Mouse (Mus musculus) megakaryocyte, adult 5-6 weeks (primary cell): ENCODE results near the gene Treml4. TPM values are rescaled to one million over a fixed set of nuclear protein-coding genes. Genes with fewer than 3 reads are reported as not detected.

Source experiments
- ATAC-seq: 2 replicates; pipeline ENCODE4 v1.8.0; 2016; ENCODE audit warnings: mild to moderate bottlenecking, inconsistent platforms; ENCODE audit not compliant: poor library complexity, severe bottlenecking
- total RNA-seq, 2 experiments: library from RNA; stranded (forward) in 1 of 2; stranded (reverse) in 1 of 2; fragments of 153-499, 151-499 nt in 1 of 2; fragments of 221-1000, 200-1000 nt in 1 of 2; gene quantifications; 2 replicates each; pipeline versions ENCODE4 v1.2.3 to v1.2.4; 2015 to 2017

Gene Treml4
- total RNA-seq (2015), result 5.5 and 6.3 TPM in 2 replicates
- 15.4 and 20.2 TPM in 2 replicates for total RNA-seq (2017)

DNA sequence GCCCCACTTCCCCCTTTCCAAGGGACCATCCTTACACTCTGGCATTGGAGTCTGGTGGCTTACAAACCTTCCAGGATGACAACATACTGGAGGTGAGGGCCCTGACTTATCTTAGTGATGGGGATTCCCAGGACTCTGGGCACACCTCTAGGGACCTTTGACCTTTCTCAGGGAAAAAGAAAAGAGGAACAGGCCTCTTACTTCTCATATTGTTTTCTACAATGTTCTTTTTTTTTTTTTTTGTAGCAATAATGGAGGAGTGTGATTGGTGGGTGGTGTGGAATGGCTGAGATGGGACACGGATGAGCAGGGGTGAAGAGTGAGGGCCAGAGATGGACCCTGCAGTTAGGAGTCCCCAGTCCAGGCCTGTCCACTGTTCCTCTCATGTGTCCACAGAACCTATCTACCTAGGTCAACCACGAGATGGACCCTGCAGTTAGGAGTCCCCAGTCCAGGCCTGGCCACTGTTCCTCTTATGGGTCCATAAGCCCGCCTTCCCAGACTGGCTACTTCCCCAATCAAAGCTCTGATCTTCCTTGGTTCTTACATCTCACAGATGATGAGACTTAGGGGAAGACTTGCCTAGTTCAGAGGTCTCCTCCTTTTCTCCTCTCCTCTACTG, at the start of gene Treml4:
Treml4 (plus strand) TSS at position 555 of the 622 bp plus-strand sequence.
- ATAC-seq, result peak; percentile 74

DNA sequence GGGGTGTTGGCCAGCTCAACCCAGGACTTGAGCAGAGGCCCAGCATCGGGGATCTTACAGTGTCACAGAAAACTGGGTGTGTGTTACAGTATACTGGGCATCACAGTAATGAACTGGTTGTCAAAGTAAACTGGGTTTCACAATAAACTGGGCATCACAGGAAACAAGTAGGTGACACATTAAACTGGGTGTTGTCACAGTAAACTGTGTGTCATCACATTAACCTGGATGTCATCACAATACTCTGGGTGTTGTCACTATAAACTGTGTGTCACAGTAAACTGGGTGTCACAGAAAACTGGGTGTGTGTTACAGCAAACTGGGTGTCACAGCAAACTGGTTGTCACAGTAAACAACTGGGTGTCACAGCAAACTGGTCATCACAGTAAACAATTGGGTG, 48.7 kb upstream of the Treml4 start:
- peak; percentile 90 for ATAC-seq

DNA sequence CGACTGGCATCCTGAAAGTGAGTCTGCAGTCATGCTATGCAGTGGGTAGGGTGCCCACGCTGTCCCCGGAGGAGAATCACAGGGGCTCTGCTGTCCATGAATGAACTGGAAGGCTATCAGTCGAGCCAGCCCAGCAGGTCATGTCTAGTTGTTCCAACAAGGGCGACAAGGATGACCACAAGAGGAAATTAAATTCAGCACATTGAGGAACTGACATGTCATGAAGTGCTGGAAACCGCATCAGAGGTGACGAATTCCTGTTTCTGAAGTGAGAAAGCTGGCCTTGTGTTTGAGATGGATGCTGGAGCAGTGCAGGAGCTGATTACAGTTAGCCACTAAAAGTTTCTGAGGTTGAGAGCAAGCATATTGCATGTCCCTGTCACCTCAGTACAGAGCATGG, 33.4 kb upstream of the Treml4 start:
- peak; percentile 56 for ATAC-seq

DNA sequence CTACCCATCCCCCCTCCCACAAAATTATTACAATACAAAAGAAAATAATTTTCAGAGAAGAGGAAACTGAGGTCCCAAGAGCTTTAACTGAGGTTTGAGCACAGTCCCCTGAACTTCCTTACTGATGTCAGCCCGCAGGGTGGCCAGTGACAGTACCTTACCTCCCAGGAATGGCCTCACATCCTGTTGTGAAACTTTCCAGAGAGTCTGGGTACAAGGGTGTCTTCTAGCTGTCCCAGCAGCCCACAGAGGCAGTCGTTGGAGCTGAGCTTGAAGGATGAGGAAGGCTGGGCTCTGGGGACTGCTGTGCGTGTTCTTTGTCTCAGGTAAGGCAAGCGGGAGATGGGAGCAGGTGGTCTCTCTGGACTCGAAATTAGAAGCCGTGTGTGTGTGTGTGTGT, 31.6 kb upstream of the Treml4 start, which contains the start of gene Trem1:
Trem1 (plus strand) TSS at position 251 of the 400 bp plus-strand sequence.
- ATAC-seq, result peak; percentile 86

DNA sequence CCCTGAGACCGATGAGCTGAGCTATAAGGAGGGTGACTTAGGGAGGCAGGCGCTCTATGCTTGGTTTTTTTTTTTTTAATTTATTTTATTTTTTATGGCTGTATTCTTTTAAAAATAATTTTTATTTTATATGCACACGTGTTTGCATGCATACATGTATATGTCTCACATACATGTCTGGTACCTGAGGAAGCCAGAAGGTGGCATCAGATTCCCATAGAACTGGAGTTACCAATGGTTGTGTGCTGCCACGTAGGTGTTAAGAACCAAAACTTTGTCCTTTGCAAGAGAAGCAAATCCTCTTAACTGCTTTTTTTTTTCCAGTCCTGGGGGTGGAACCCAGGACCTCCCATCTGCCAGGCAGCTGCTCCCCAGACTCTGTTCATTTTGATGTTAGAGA, 30.3 kb upstream of the Treml4 start:
- no peak for ATAC-seq

DNA sequence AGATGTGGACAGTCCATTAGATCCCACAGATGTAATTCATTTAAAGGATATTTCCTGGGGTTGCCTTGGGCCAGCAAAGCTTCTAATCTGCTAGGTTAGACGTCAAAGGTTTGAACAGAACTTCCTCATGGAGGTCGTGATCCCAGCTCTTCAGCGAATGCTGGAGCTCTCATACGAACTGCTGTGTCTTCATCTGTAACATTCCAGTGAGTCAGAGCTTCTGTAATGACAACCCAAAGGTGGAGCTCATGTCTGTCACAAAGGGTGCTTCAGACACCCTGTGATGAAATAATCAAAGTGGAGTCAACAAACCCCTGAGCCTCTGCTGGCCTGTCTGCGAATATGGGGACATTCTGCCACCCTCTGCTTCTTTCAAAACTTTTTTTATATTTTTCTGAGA, 29.5 kb upstream of the Treml4 start:
- ATAC-seq, result peak; percentile 22

DNA sequence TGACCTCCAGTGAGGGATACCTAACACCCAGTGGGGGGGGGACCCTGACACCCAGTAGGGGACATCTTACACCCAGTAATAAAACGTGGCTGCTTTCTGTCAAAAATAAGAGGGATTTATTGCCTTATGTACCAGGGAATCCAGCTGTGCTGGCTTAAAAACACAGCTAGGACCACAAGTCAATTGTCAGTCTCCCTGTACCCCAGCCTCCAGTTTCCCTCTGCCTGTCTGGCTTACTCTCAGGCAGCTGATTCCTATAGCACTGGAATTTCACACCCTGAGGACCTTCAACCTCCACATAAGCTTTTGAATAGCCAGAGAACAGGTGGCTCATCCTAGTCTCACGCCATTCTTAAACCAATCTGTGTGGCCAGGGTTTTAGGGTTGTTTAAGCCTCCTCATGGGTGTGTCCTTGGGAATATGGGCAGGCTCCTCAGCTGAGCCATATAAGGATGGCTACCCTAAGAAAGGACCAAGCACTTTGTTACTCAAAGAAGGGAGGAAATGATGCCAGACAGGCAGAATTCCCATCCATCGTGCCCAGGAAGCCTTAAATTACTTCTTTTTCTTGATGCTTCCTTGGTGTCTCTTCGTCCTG, 28.2 kb upstream of the Treml4 start:
- no peak for ATAC-seq

DNA sequence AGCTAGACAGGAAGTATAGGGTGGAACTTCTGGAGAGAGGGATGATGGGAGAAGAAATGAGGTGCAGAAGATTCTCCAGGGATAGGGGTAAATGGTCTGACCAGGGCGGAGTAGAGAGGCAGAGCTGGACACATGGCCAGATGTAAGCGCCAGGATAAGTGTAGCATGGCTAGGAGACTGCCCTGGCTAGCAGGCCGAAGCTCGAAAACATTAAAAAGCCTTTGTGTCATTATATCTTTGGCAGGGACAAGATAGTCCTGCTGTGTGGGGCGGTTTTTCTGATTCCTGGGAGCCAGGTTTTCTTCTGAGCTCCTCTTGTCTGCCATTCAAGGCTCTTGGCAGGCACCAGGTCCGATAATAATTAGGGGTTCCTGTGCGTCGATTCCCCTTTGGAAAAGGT, 26.5 kb upstream of the Treml4 start:
- no peak for ATAC-seq

DNA sequence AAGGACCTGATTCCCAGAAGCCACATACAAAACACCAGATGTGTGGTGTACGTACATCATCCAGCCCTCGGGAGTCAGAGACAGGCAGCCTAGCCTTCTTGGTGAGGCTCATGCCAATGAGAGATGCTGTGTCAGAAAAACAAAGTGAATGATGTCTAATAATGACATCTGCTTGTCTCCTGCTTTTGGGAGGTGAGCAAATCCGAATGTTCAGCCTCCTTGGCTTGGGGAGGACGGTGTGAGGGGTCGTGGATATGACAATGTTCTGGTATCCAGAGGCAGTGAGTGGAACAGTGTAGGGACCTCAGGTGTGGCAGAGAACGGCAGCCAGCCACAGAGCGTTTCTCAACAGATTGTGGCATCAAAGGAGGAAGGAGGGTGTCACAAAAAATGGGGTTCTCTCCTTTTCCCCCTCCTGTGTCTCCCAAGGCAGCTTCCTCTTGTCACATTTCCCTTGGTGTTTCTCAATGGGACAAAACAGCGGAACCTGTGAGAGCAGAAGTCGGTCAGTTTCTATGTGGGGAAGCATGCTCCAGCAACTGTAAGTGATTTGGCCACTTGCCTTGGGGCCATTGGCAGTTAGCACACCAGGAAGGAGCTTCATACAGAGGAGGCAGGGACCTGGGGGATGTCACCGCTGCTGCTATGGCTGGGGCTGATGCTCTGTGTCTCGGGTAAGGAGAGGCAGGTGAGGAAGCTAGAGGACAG, 16.7 kb upstream of the Treml4 start, which contains the start of gene Trem3:
Trem3 (plus strand) TSS at position 557 of the 708 bp plus-strand sequence.
- ATAC-seq, result peak; percentile 92

DNA sequence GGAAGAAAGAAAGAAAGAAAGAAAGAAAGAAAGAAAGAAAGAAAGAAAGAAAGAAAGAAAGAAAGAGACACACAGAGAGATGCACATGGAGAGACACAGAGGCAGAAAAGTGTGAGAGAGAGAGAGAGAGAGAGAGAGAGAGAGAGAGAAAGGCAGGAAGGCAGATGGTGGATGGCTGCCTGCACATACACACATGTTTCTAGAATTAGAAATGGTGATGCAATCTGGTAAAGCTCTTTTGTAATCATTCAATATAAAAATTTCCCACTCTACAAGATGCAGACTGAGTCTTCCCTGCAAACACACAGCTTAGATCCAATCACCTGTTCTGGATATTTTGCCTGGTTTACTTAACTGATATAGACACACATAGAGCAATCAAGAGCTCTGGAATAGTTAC, 15.1 kb upstream of the Treml4 start:
- ATAC-seq, result no peak

DNA sequence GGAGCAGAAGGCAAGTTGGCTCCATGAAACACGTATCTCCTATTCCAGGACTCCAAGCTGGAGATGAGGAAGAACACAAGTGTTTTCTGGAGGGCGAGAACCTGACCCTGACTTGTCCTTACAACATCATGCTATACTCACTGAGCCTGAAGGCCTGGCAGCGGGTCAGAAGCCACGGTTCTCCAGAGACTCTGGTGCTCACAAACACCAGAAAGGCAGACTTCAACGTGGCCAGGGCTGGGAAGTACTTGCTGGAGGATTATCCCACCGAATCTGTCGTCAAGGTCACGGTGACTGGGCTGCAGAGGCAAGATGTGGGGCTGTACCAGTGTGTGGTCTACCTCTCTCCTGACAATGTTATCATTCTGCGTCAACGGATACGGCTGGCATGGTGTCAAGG, 14.6 kb upstream of the Treml4 start:
- no peak for ATAC-seq

DNA sequence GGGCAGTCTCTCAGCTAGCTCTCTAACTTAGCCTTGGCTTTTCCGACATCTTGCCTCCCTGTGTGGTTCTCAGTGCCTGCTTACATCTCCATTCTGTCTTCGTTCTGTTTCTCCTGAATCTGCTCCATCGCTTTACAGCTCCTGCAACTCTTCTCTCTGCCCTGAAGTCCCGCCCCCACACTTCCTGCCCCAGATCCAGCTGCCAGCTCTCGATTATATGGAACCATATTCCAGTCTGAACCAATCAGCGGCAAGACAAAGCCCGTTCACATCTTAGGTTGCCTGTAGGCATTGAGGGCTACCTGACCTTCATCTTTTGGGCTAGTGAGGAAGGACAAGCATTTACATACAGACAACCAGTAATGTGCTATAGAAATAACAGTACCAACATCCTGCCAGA, 13.5 kb upstream of the Treml4 start:
- ATAC-seq, result no peak

DNA sequence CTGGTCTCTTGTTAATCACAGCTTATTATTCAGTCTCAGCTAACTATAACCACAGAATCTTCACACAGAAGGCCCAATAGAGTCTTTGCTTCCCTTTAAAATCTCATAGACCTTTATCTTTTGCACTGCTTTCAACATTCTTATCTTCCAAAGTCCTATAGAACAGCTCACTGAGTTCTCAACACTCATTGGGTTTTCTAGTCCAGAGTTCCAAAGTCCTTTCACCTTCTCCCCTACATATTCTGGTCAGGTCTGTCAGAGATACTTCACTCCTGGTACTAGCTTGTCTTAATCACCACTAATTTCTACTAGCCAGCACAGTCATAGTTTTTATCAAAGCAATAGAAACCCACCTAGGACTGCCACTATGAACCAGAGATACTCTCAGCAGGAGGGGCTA, 7.5 kb upstream of the Treml4 start:
- no peak for ATAC-seq

DNA sequence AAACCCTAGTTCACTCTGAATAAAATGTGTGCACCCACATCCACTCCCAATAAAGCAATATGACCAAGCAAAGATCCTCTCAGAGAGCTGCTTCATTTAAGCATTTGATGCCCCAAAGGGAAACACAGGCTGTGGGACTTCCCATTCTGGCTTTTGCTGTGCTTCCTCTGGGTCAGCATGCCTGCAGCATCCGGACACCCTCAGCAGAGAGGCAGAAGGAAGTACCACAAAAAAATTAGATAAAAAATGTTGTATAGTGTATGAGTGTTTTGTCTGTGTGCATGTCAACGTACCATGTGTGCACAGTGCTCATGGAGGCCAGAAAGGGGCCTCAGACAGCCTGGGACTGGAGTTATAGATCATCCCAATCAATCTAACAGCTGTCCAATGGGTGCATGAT, 2.2 kb upstream of the Treml4 start:
- peak; percentile 53 for ATAC-seq

DNA sequence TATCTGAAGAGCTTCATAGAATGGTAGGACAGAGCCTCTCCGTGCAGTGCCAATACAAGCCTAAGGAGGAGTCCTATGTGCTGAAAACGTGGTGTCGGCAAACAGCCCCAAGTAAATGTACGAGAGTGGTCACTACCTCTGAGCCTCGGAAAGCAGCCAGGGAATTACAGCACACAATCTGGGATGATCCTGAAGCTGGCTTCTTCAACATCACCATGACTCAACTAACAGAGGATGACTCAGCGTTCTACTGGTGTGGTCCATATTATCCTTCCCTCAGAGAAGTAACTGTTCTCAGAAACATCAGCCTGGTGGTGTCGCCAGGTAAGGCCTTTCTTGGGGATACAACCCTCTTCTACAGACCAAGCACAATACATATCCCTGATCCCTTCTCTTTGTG, 567 bp downstream of the Treml4 start:
- ATAC-seq, result no peak

DNA sequence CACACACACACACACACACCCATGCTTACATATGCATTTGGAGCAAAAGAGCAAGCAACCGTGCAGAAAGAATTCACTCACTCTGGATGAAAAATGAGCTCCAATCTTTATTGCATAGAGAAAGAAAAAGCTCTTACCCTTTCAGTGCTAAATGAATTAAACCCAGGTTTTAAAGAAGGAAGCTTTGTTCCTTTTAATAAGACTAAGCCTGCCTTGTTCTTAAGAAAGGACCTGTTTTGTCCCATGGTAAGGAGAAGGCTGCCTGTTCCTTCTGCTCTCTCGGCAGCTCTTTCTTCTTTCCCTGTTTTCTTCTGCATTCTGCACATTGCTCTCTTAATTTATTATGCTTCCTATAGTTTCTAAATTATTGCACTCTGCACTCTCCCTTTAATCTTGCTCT, 2.0 kb downstream of the Treml4 start:
- no peak for ATAC-seq

DNA sequence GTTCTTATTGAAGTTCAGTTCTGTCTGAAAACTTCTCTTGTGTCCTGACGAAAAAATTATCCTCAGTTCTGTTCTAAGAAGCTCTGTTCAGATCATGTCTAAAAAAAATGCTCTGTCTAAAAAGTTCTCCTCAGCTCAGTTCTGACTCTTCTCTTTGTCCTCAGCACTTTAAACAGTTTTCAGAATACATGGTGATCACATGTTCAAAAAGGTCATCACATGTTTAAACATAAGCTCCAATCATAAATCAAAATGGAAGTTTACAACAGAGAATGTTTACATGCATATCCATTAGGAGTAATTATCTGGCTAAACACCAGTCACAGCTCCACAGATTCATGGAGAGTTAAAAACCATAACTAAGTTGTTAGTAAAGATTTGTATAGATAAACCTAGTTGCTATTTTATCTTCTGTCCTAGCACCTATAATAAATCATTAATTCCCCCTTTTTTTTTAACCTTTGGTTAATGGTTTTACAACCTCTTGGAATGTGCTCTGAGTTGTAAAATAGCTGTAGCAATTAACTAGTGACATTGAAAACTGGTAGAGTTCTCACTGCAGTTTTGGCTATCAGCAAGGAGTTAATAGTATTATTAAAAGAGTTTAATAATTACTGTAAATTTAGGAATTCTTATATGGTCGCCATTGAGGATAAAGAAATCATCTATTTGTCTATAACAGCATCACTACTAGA, 2.7 kb downstream of the Treml4 start:
- no peak for ATAC-seq

DNA sequence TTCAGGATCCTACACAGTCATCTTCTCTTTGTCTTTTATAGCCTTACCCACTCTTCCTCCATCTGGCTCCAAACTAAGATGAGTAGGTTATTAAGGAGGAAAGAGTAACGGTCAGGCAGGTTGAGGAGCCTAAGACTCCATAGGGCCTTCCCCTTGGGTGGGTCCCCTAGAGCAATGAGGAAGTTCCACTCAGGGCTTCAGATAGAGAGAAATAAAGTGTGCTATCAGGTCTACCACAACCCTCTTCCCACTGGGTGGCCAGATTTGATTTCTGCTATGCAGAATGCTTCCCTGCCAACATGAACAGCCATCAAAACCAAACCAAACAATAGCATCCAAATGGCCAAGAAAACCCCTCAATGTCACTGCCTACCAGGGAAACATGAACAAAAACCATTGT, 3.5 kb downstream of the Treml4 start:
- peak; percentile 41; the same call in 1 of the 2 replicates for ATAC-seq

DNA sequence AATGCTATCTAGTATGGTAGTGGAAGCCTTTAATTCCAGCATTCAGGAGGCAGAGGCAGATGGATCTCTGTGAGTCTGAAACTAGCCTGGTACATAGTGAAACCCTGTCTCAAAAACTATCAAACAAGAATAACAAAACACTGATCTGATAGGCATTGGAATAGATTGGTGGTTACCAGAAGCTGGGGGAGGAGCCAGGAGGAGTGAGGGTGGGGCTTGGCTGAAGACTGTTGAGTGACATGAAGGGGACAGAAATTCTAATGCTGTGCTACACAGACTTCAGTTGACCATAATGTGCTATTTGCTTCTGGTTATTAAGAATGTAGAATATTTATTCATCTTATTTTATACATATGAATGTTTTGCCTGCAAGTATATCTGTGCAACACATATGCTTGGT, 4.2 kb downstream of the Treml4 start:
- ATAC-seq, result no peak

DNA sequence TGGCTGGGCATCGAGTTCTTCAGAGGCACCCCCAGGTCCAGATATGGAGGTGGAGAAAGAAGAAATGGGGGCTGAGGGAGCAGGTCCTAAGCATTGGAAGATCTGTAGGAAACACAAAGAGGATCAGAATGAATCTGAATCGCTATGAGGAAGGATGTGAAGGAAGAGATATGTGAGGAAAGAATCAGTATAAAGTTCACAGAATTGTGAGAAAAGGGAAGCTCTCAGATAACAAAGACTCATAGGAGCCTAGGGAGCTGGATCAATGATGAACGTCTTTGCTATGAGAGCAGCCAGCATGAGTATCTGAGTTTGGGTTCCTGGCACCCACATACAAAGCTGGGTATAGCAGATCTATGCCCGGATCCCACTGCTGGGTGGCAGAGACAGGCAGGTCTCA, 5.7 kb downstream of the Treml4 start:
- no peak for ATAC-seq

DNA sequence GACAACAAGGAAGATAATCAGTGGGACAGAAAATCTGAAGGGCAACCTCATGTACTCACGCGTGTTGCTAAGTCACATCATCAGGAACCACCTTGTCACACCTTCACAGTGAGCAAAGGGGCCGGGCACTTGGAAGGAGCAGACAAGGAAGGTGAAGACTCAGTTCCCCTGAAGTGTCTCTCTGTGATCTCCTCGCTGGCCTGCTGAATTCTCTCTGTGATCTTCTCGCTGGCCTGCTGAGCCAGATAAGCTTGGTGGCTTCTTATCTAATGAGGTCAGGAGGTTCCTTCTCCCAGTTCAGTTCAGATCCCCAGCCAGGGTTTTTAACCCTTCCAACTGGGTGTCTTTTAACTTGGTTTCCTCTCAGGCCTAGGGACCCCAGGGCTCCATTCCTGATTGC, 8.1 kb downstream of the Treml4 start:
- ATAC-seq, result peak; percentile 56

DNA sequence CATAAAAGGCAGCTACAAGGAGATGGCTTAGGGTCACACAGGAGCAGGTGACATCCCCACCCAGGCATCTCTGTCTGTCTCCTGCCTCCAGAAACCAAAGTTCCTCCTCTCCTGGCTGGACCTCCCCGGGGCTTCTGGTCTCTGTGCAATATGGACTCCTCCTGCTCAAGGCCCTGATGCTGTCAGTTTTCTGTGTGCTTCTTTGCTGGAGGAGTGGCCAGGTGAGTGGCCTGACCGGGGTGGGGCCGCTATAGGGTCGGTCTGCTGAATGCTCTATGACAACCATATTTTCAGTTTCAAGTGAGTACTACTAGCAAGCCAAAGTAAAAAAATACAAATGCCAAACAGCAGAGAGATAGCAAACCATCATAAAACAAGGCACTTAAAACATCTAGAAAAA, 8.5 kb downstream of the Treml4 start:
- ATAC-seq, result no peak
